Mouse (Mus musculus): ENCODE data around the gene Opcml. TPM values are rescaled to one million over a fixed set of nuclear protein-coding genes. Genes with fewer than 3 reads are reported as not detected.
A peak's percentile ranks its signal among the peaks of the same experiment; 100 is the strongest.

Opcml gene
- polyA plus RNA-seq, 1 experiment from 2014 or later, result 7.6 TPM

GRCm38 (mm10) chr9:28319802-28320201, 529.2 kb downstream of the Opcml start:
- Histone ChIP-seq H3K4me3 (ENCODE audit: low read depth, low read length) (no peak overlapping the region), H3K27me3 (ENCODE audit: control insufficient read depth, insufficient read depth, low read length) (no peaks in the 10 kb centered on the region), H3K4me2 (replicated peaks; ENCODE audit: low read depth, low read length) (no peak overlapping the region), H3K9ac (replicated peaks; ENCODE audit: low read depth, low read length) (no peak overlapping the region), H3K4me1 (ENCODE audit: control insufficient read depth, insufficient read depth, low read length) (no peaks in the 10 kb centered on the region), H3K27ac (ENCODE audit: low read length) (no peak overlapping the region), H3K36me3 (ENCODE audit: control insufficient read depth, insufficient read depth, low read length) (no peaks in the 10 kb centered on the region), H3K9me3 (ENCODE audit: control insufficient read depth, low read depth, low read length) (no peaks in the 10 kb centered on the region)
- 34% methylated on average over 1 of the region's 1 CpGs for WGBS
- ATAC-seq (ENCODE audit: insufficient number of reproducible peaks, insufficient read depth, low FRiP score, low read depth), result peak; percentile 72

GRCm38 (mm10) chr9:28327985-28328384, 537.4 kb downstream of the Opcml start:
- H3K36me3 ChIP-seq (ENCODE audit: control insufficient read depth, insufficient read depth, low read length), result no peaks in the 10 kb centered on the region
- no peak overlapping the region for H3K4me3 ChIP-seq (ENCODE audit: low read depth, low read length)
- H3K9me3 ChIP-seq (ENCODE audit: control insufficient read depth, low read depth, low read length), result no peaks in the 10 kb centered on the region
- no peaks in the 10 kb centered on the region for H3K4me1 ChIP-seq (ENCODE audit: control insufficient read depth, insufficient read depth, low read length)
- H3K27ac ChIP-seq (ENCODE audit: low read length), result no peak overlapping the region
- no peak overlapping the region for H3K4me2 ChIP-seq (replicated peaks; ENCODE audit: low read depth, low read length)
- no peaks in the 10 kb centered on the region for H3K27me3 ChIP-seq (ENCODE audit: control insufficient read depth, insufficient read depth, low read length)
- no peak for ATAC-seq (ENCODE audit: insufficient number of reproducible peaks, insufficient read depth, low FRiP score, low read depth)
- H3K9ac ChIP-seq (replicated peaks; ENCODE audit: low read depth, low read length), result no peak overlapping the region
- 43% methylated on average over 4 of the region's 4 CpGs for WGBS

DNA sequence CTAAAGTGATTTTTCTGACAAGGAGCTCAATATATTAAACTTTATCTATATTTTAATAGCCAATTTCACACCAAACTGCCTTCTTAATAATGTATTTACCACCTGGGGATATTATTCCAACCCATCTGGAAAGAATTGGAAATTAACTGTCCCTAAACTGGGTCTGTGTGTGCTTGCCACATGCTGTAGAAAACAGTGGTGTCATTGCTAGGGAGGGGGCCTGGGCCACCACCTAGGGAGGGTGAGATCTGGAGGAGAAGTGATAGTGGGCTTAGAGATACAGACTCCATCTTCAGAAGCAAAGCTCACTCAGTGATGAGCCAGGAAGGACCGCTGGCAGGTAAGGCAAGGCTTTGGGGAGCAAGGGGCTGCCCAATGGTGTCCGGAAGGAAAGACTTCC, 537.9 kb downstream of the Opcml start:
- H3K4me3 ChIP-seq (ENCODE audit: low read depth, low read length), result no peak overlapping the region
- no peak overlapping the region for H3K4me2 ChIP-seq (replicated peaks; ENCODE audit: low read depth, low read length)
- H3K36me3 ChIP-seq (ENCODE audit: control insufficient read depth, insufficient read depth, low read length), result no peaks in the 10 kb centered on the region
- no peaks in the 10 kb centered on the region for H3K4me1 ChIP-seq (ENCODE audit: control insufficient read depth, insufficient read depth, low read length)
- no peak for ATAC-seq (ENCODE audit: insufficient number of reproducible peaks, insufficient read depth, low FRiP score, low read depth)
- H3K9me3 ChIP-seq (ENCODE audit: control insufficient read depth, low read depth, low read length), result no peaks in the 10 kb centered on the region
- 88% methylated on average over 2 of the region's 2 CpGs for WGBS
- no peak overlapping the region for H3K9ac ChIP-seq (replicated peaks; ENCODE audit: low read depth, low read length)
- H3K27ac ChIP-seq (ENCODE audit: low read length), result no peak overlapping the region
- H3K27me3 ChIP-seq (ENCODE audit: control insufficient read depth, insufficient read depth, low read length), result no peaks in the 10 kb centered on the region

DNA sequence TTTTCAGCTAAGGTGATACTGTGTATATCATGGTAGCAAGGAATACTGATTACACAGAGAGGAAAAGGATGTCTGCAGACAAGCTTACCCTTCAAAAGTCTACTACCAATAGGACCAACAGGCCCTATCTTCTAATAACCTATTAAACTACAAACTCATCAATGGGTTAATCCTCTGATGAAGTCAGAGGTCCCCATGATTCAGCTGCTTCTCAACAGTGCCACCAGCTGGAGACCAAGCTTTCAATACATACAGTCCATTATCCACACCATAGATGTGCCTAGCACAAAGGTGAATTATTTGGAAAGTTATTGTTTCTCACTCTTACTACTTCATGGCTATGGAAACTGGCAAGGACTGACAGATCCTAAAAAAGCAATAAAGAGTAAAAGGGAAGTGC, 538.9 kb downstream of the Opcml start:
- Histone ChIP-seq H3K4me1 (ENCODE audit: control insufficient read depth, insufficient read depth, low read length) (no peaks in the 10 kb centered on the region), H3K9ac (replicated peaks; ENCODE audit: low read depth, low read length) (no peak overlapping the region), H3K27me3 (ENCODE audit: control insufficient read depth, insufficient read depth, low read length) (no peaks in the 10 kb centered on the region), H3K4me2 (replicated peaks; ENCODE audit: low read depth, low read length) (no peak overlapping the region), H3K27ac (ENCODE audit: low read length) (no peak overlapping the region), H3K9me3 (ENCODE audit: control insufficient read depth, low read depth, low read length) (no peaks in the 10 kb centered on the region), H3K36me3 (ENCODE audit: control insufficient read depth, insufficient read depth, low read length) (no peaks in the 10 kb centered on the region), H3K4me3 (ENCODE audit: low read depth, low read length) (no peak overlapping the region)
- no peak for ATAC-seq (ENCODE audit: insufficient number of reproducible peaks, insufficient read depth, low FRiP score, low read depth)

DNA sequence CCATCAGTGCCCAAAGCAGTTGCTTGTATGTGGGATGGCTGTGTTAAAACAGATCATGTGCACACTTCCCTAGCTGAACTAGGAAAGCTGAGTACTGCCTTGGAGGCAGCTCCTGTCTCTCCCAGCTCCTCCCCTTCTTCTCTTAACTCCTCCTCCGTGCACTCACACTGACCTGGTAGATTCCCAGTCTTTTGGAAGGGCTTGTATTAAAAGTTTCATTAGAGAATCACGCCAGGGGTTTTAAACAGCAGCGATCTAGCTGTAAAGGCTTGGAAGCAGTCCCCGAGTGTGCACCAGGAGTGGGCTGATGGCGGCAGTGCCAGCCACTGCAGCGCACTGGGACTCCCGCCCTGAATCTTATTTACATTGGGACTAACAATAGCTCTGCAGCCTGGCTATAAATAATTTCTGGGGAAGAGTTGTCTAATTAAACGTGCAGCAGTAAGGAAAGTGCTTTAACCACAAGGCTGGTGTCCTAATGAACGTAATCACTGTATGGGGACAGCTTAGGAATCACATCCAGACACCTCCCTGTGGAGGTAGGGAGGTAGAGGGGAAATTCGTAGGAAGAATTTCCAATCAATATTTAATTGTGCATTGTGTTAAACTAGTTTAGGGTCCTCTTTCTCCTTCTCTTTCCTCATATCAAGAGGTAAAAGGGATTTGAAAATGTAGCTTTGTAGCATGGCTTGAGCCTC, 546.1 kb downstream of the Opcml start:
- Histone ChIP-seq H3K4me3 (ENCODE audit: low read depth, low read length) (no peak overlapping the region), H3K27me3 (ENCODE audit: control insufficient read depth, insufficient read depth, low read length) (no peaks in the 10 kb centered on the region), H3K27ac (ENCODE audit: low read length) (no peak overlapping the region), H3K36me3 (ENCODE audit: control insufficient read depth, insufficient read depth, low read length) (no peaks in the 10 kb centered on the region), H3K4me2 (replicated peaks; ENCODE audit: low read depth, low read length) (peak overlapping the region; percentile 28; the same call in 1 of the 2 replicates), H3K4me1 (ENCODE audit: control insufficient read depth, insufficient read depth, low read length) (no peaks in the 10 kb centered on the region), H3K9me3 (ENCODE audit: control insufficient read depth, low read depth, low read length) (no peaks in the 10 kb centered on the region), H3K9ac (replicated peaks; ENCODE audit: low read depth, low read length) (no peak overlapping the region)
- WGBS, result 17% methylated on average over 10 of the region's 10 CpGs
- ATAC-seq (ENCODE audit: insufficient number of reproducible peaks, insufficient read depth, low FRiP score, low read depth), result peak; percentile 42; the same call in 1 of the 2 replicates

DNA sequence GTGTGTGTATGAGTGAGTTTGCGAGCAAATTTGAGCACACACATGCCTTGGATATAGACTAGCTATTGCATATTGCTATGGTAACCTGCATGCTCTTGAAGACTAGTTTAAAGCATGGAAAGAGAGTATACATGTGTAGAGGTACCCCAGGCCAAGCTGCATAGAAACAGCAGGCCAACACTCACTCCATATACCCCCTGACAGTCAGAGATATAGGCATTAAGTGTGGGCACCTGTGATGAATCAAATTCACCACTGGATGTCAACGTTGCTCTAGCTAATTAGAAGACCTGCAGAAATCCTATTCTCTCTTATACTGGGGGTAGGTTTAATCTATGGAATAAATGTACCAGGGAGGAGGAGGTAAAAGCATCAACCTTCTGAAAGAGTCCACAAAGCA, 547.3 kb downstream of the Opcml start:
- ATAC-seq (ENCODE audit: insufficient number of reproducible peaks, insufficient read depth, low FRiP score, low read depth), result no peak
- no peaks in the 10 kb centered on the region for H3K4me1 ChIP-seq (ENCODE audit: control insufficient read depth, insufficient read depth, low read length)
- no peak overlapping the region for H3K4me3 ChIP-seq (ENCODE audit: low read depth, low read length)
- H3K36me3 ChIP-seq (ENCODE audit: control insufficient read depth, insufficient read depth, low read length), result no peaks in the 10 kb centered on the region
- 71% methylated on average over 2 of the region's 2 CpGs for WGBS
- H3K9ac ChIP-seq (replicated peaks; ENCODE audit: low read depth, low read length), result no peak overlapping the region
- H3K27ac ChIP-seq (ENCODE audit: low read length), result no peak overlapping the region
- H3K4me2 ChIP-seq (replicated peaks; ENCODE audit: low read depth, low read length), result no peak overlapping the region
- H3K27me3 ChIP-seq (ENCODE audit: control insufficient read depth, insufficient read depth, low read length), result no peaks in the 10 kb centered on the region
- H3K9me3 ChIP-seq (ENCODE audit: control insufficient read depth, low read depth, low read length), result no peaks in the 10 kb centered on the region

DNA sequence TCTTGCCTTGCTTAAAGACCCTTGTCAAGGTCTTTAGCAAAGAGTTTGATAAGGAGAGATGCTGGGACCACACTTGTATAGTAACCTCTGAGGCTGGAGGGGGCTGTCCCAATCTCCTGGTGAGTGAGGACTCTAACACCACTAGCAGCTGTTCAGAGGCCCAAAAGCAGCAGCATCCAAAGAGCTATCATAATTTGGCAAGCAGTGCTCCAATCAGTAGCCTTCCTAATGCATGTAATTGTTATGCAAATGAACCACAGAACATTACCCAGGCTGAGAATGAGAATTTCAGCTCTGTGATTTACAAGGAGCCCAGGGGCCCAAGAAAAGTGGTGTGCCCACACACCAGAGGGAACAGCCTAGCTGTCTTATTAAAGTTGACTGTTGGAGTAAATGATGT, 564.4 kb downstream of the Opcml start:
- Histone ChIP-seq H3K36me3 (ENCODE audit: control insufficient read depth, insufficient read depth, low read length) (no peaks in the 10 kb centered on the region), H3K4me1 (ENCODE audit: control insufficient read depth, insufficient read depth, low read length) (no peaks in the 10 kb centered on the region), H3K9me3 (ENCODE audit: control insufficient read depth, low read depth, low read length) (no peaks in the 10 kb centered on the region), H3K9ac (replicated peaks; ENCODE audit: low read depth, low read length) (no peak overlapping the region), H3K27ac (ENCODE audit: low read length) (no peak overlapping the region), H3K27me3 (ENCODE audit: control insufficient read depth, insufficient read depth, low read length) (no peaks in the 10 kb centered on the region), H3K4me2 (replicated peaks; ENCODE audit: low read depth, low read length) (no peak overlapping the region), H3K4me3 (ENCODE audit: low read depth, low read length) (no peak overlapping the region)
- no peak for ATAC-seq (ENCODE audit: insufficient number of reproducible peaks, insufficient read depth, low FRiP score, low read depth)

GRCm38 (mm10) chr9:28357946-28358345, 567.4 kb downstream of the Opcml start:
- Histone ChIP-seq H3K9me3 (ENCODE audit: control insufficient read depth, low read depth, low read length) (no peaks in the 10 kb centered on the region), H3K27me3 (ENCODE audit: control insufficient read depth, insufficient read depth, low read length) (no peaks in the 10 kb centered on the region), H3K4me3 (ENCODE audit: low read depth, low read length) (no peak overlapping the region), H3K4me2 (replicated peaks; ENCODE audit: low read depth, low read length) (no peak overlapping the region), H3K9ac (replicated peaks; ENCODE audit: low read depth, low read length) (no peak overlapping the region), H3K27ac (ENCODE audit: low read length) (no peak overlapping the region), H3K36me3 (ENCODE audit: control insufficient read depth, insufficient read depth, low read length) (no peaks in the 10 kb centered on the region), H3K4me1 (ENCODE audit: control insufficient read depth, insufficient read depth, low read length) (no peaks in the 10 kb centered on the region)
- ATAC-seq (ENCODE audit: insufficient number of reproducible peaks, insufficient read depth, low FRiP score, low read depth), result no peak
- WGBS, result 70% methylated on average over 3 of the region's 3 CpGs

- no peak overlapping the region for H3K4me2 ChIP-seq (replicated peaks; ENCODE audit: low read depth, low read length)
- H3K9me3 ChIP-seq (ENCODE audit: control insufficient read depth, low read depth, low read length), result no peaks in the 10 kb centered on the region
- WGBS, result 65% methylated on average over 2 of the region's 2 CpGs
- no peak overlapping the region for H3K4me3 ChIP-seq (ENCODE audit: low read depth, low read length)
- no peaks in the 10 kb centered on the region for H3K4me1 ChIP-seq (ENCODE audit: control insufficient read depth, insufficient read depth, low read length)
- H3K27ac ChIP-seq (ENCODE audit: low read length), result no peak overlapping the region
- H3K27me3 ChIP-seq (ENCODE audit: control insufficient read depth, insufficient read depth, low read length), result no peaks in the 10 kb centered on the region
- no peaks in the 10 kb centered on the region for H3K36me3 ChIP-seq (ENCODE audit: control insufficient read depth, insufficient read depth, low read length)
- no peak for ATAC-seq (ENCODE audit: insufficient number of reproducible peaks, insufficient read depth, low FRiP score, low read depth)
- H3K9ac ChIP-seq (replicated peaks; ENCODE audit: low read depth, low read length), result no peak overlapping the region
Observed at GRCm38 (mm10) chr9:28360691-28361090, 570.1 kb downstream of the Opcml start.

Measured in stomach, embryonic 14.5 days (tissue).